Mouse (Mus musculus) MEL-GATA-1-ER (cell line): Measurements from ENCODE around the gene Armcx4.
"Not testable (repeated sequence)": the region's sequence is repeated elsewhere in the genome, so short reads cannot be mapped to it uniquely, and the experiment has no call there.

Source experiments
- DNase-seq: peaks from one replicate; pipeline ENCODE4 v3.0.0-alpha.2; 2012; ENCODE audit warnings: low read depth; ENCODE audit errors: extremely low read depth

The Armcx4 gene

GRCm38 (mm10) chrX:134686267-134686666 lies at the start of gene Armcx4:
Gene Armcx4 (plus strand): TSS chrX:134686519.
- no peak for DNase-seq

DNA sequence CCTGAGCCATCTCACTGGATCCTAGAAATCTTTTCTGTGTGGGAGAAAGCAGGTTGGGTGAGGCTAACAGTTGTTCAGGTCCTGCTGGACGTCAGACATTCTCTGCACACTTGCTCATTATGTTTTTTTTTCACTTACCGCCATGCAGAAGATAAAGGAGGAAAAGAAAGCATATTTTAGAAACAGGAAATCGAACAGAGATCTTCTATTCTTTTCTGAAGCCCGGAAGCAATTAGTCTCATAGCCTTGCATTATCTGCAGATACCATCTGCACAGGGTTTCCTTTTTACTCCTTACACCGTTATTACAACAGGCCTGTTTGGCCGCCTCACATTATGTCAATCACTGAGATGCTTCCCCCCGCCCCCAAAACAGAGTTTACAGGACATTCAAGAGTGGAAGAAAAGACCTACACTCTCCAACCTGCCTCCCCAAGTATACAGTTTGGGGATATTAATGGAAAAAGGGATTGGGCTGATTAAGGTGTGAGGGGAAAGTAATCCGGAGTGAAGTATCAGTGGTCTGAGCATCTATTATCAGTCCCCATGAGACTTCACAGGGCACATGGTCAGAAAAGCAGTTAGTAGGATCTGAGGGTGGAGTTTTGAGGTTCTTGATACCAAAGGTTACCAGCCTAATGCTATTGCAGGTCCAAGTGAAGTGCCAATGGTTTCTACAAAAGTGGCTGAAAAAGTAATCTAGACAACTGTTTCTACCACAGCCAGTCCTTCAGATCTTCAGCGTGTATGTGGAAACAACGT lies 45.1 kb upstream of the Armcx4 start:
- peak; percentile 74 for DNase-seq

DNA sequence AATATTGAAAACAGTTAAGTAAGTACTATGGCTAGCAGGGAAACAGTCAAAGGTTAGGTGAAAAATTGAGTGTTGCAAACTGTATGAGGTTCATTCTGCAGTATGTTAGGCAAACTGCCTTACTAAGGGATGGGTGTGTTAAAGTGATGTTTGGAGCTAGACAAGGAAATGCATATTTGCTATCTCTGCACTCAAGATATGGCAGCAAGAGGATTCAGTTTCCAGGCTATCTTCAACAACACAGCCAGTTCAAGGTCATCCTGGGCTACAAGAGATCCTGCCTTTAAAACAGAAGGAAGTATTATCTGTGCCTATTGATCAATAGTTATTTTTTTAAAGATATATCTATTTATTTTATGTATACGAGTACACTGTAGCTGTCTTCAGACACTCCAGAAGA lies 40.0 kb upstream of the Armcx4 start:
- DNase-seq: no peak

DNA sequence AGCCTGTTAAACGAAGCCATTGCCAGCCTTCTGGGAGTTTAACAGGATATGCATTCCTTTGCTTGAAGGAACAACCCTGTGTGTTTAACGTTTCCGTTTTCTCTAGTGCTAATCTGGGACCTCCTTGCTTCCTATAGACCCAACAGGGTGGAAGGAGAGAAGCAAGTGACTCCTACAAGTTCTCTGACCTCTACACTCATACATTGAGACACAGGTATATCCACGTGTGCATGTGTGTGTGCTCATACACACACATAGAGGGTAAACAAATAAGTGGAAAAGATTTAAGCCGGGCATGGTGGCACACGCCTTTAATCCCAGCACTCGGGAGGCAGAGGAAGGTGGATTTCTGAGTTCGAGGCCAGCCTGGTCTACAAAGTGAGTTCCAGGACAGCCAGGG lies 38.9 kb upstream of the Armcx4 start:
- no peak for DNase-seq

- DNase-seq: peak; percentile 84
These were observed 38.2 kb upstream of the Armcx4 start for GRCm38 (mm10) chrX:134648031-134648692.

GRCm38 (mm10) chrX:134652061-134652460 lies 34.3 kb upstream of the Armcx4 start:
- no peak for DNase-seq

- no peak for DNase-seq
These were observed 24.7 kb upstream of the Armcx4 start for GRCm38 (mm10) chrX:134661586-134661985.

- no peak for DNase-seq
These were observed 11.3 kb upstream of the Armcx4 start for GRCm38 (mm10) chrX:134675022-134675421.

GRCm38 (mm10) chrX:134675959-134676358 lies 10.4 kb upstream of the Armcx4 start:
- no peak for DNase-seq

- DNase-seq: no peak
These were observed 1.4 kb upstream of the Armcx4 start for GRCm38 (mm10) chrX:134684936-134685335.

GRCm38 (mm10) chrX:134686739-134687171 lies 436 bp downstream of the Armcx4 start:
- no peak for DNase-seq

DNA sequence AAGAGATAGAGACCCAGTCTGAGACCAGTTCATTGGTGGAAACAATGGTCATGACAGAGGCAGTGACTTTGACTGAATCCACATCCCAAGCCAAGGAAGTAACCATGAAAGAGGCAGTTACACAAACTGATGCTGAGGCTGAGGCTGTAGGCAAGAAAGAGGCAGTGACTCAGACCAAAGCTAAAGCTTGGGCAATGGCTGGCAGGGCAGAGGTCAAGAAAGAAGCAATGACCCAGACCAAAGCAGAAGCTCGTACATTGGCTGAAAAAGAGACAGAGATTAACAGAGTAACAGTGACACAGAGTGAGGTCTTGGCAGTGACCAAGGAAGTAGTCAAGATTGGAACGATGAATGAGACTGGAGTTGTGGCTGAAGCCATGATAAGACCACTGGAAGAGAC lies 3.4 kb downstream of the Armcx4 start:
- DNase-seq: no peak

- DNase-seq: no peak
These were observed 4.7 kb downstream of the Armcx4 start for GRCm38 (mm10) chrX:134690871-134691539.

GRCm38 (mm10) chrX:134691540-134691935 lies 5.2 kb downstream of the Armcx4 start:
- no peak for DNase-seq

GRCm38 (mm10) chrX:134716863-134717262 lies 30.5 kb downstream of the Armcx4 start:
- no peak for DNase-seq

- DNase-seq: peak; percentile 43
These were observed 31.5 kb downstream of the Armcx4 start, which contains the start of gene Armcx1 for GRCm38 (mm10) chrX:134717752-134718308. Gene Armcx1 (plus strand): TSS chrX:134717963.

DNA sequence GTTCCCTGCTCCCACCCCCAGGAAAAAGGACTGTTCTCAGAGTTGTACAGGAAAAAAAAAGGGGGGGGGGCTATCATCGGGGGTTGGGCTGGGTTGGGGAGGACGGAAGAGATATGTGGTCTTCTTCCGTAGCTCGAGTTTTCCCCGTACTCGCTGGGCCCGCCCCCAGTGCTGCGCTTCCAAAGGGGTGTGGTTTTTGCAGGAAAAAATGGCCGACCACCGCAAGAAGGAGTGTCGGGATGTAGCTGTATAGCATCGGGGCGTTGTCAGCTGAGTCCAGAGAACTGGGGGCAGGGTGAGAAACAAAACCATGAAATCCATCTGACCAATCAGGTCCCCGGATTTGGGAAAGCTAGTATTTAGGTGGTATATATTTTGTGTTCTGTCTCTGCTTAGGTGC lies 32.2 kb downstream of the Armcx4 start:
- no peak for DNase-seq

- not testable (repeated sequence) for DNase-seq
These were observed 37.4 kb downstream of the Armcx4 start for GRCm38 (mm10) chrX:134723762-134724161.

- peak; percentile 53 for DNase-seq
These were observed 43.5 kb downstream of the Armcx4 start for GRCm38 (mm10) chrX:134729778-134730177.

GRCm38 (mm10) chrX:134737796-134738195 lies 51.5 kb downstream of the Armcx4 start:
- no peak for DNase-seq

- no peak for DNase-seq
These were observed 52.8 kb downstream of the Armcx4 start for GRCm38 (mm10) chrX:134739160-134739559.

DNA sequence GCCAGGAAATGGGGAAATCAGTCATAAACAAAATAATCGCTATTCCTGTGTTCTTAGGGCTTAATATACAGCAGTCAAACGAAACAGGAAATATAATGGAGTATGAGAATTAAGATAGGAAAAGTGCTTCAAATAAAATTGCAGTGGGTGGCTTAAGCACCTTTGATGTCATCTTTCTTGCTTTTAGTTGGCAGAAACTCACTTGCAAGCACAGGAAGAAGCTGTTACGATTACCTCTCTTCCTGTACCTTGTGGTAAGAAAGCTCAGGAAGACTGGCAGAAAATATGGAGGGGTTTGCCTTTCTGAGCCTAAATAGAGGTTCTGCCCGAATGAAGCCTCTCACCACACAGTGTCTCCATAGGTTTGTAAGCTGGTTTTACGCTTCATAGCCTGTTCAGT lies 55.5 kb downstream of the Armcx4 start:
- no peak for DNase-seq
